Mouse (Mus musculus) G1E-ER4 (cell line): Measurements from ENCODE around the gene Opn5. TPM values are rescaled to one million over a fixed set of nuclear protein-coding genes. Genes with fewer than 3 reads are reported as not detected.

Source experiments
- GATA1 ChIP-seq: IDR thresholded peaks from one replicate; pipeline ENCODE4 v1.8.0; 2012; ENCODE audit warnings: low read length, inconsistent platforms
- polyA plus RNA-seq: library from polyadenylated mRNA; stranded (reverse); fragments of >175 nt; gene quantifications from 2 replicates; pipeline ENCODE4 v1.2.3, GENCODE M21; 2012

The Opn5 gene
- polyA plus RNA-seq, 1 experiment: not detected

DNA sequence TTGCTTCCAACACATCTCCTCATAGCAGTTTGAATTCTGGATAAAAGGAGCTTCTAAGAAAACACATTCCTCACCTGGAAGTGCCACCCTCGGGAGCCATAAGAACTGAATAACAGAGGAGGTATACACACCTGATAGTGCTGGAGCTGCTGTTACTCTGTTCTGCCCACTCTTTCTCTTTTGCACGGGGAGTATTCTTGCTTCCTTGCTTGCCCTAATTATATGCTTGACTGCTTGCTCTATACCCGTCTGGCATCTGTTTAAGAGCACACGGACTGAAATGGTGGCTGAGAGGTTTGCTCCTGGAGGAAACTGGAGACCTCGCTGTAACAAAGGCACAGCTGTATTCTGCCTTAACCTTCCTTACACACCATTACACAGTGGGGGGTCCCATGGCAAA is 81.0 kb downstream of the Opn5 start:
- TF ChIP-seq GATA1: no peak

DNA sequence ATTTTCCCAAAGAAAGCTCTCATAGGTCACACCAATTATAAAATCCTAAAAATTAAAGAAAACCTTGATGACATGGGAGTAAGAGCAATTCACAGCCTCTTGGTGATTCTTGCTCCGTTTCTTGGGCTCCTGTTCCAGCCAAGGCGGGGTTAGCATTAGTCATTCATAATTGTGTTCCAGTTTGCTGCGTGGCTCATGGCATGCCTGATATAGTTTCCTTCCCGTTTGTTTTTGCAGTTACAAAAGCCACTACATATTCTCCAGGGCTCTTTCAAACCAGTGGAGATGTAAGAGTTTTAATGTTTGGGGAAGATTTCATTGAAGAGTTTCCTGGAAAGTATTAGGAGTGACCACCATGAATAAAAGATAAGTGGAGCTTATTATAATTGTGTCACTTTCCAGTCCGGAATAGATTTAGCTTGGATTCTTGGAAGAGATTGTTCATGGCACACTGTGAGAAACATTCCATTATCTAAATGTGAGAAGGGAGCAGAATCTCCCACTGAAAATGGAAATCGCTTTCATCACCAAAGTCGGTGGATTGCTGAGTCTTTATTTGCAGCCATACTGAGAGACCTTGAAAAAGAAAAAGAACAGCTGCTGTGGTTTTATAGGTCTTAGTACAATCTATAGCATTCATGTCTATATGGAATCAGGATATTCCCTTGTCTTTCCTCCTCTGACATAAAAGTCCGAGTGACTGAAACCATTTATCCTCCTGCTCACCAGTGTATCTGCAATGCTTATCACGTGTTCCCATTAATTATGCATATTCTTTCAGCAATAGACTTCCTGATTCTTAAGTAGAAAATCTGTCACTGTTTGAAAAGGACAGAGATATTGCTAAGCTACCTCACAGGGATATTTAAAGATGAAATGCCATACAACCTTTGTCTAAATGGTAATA is 101.6 kb downstream of the Opn5 start:
- TF ChIP-seq GATA1: no peak

Other genes starting within 250 kb of the Opn5 start
- not detected in 2 replicates for gene Adgrf4, start 80.9 kb upstream of the Opn5 start, polyA plus RNA-seq
- gene Adgrf2, start 130.8 kb upstream of the Opn5 start, polyA plus RNA-seq: not detected in 2 replicates